ENCODE assay signal across 19 mouse cellular contexts in genomic region chr16:38468706-38469018, GRCm38 (mm10). TPM values are rescaled to one million over a fixed set of nuclear protein-coding genes. Genes with fewer than 3 reads are reported as not detected.
DNase-seq lines count a peak whose midpoint lies in the region; ATAC-seq and TF ChIP-seq lines count a peak whose summit lies in the region.
"Had no signal": no experiment of that assay in that cellular context is flagged by ENCODE, and none has a peak within 500 bp of the region (broad histone marks: within the 10 kb centered on the region; RNA-seq: fewer than 3 reads in every experiment).

No protein-coding gene starts in this region.

- peaks cover 66 to 92% of the 10 kb centered on the region in 2 experiments for H3K36me3 ChIP-seq in CH12.LX (replicated peaks in 1 of 2; ENCODE audit: control insufficient read depth in 1 of 2, insufficient read depth in 1 of 2, low read length in 1 of 2)
- H3K36me3 ChIP-seq in intestine, embryonic 16.5 days (ENCODE audit: control insufficient read depth, insufficient read depth, low read length), result no peaks in the 10 kb centered on the region
- H3K36me3 ChIP-seq: embryonic facial prominence, embryonic 10.5 days; heart, embryonic 10.5 days; hindbrain, embryonic 12.5 days; neural tube, embryonic 13.5 days had no signal

- DNase-seq in kidney, postnatal 10 days, result peak; percentile 34
- no peak for DNase-seq in kidney, adult 9 months
- DNase-seq in 3T3-L1 (ENCODE audit: low read depth, low spot score) (peak; percentile 44), CH12.LX (ENCODE audit: extremely low read depth) (no peak)
- no peak for DNase-seq in adrenal gland, adult 8-10 months
- no peak for DNase-seq in ovary, postnatal 14 days (ENCODE audit: low spot score)
- DNase-seq: cerebellum, adult 2 months; gastrocnemius, postnatal 10 days; heart, postnatal 10 days; left cerebral cortex, postnatal 4 days; lung, embryonic 14.5 days; lung, postnatal 36 days; thymus, postnatal 25 days had no signal

- H3K27me3 ChIP-seq in CH12.LX (replicated peaks), result no peaks in the 10 kb centered on the region
- H3K27me3 ChIP-seq in intestine, embryonic 16.5 days (replicated peaks; ENCODE audit: control insufficient read depth, insufficient read depth, low read length), result no peaks in the 10 kb centered on the region
- H3K27me3 ChIP-seq: hindbrain, embryonic 12.5 days; neural tube, embryonic 13.5 days had no signal

- H3K4me3 ChIP-seq in CH12.LX (replicated peaks in 1 of 3; ENCODE audit: low read depth in 2 of 3, low read length in 2 of 3, poor library complexity in 1 of 3), result no peak overlapping the region
- H3K4me3 ChIP-seq in intestine, embryonic 16.5 days (ENCODE audit: low read length), result no peak overlapping the region
- H3K4me3 ChIP-seq: embryonic facial prominence, embryonic 10.5 days; heart, embryonic 10.5 days; hindbrain, embryonic 12.5 days; neural tube, embryonic 13.5 days had no signal

- H3K4me2 ChIP-seq in CH12.LX (ENCODE audit: insufficient read depth, low read depth, poor library complexity, severe bottlenecking), result peak overlapping the region; percentile 52
- H3K4me2 ChIP-seq in intestine, embryonic 16.5 days (ENCODE audit: low read depth, low read length), result no peak overlapping the region
- H3K4me2 ChIP-seq: hindbrain, embryonic 12.5 days; liver, embryonic 11.5 days; lung, embryonic 14.5 days; neural tube, embryonic 13.5 days had no signal

- H3K4me1 ChIP-seq in CH12.LX (ENCODE audit: control insufficient read depth in 1 of 2, insufficient read depth in 2 of 2), result peaks cover 29 to 95% of the 10 kb centered on the region in 2 experiments
- 0 out of 2 replicates have a peak, but pooled peaks cover 5% of the 10 kb centered on the region for H3K4me1 ChIP-seq in intestine, embryonic 16.5 days (ENCODE audit: control insufficient read depth, insufficient read depth, low read length)
- H3K4me1 ChIP-seq: hindbrain, embryonic 12.5 days; neural tube, embryonic 13.5 days had no signal

- H3K9me3 ChIP-seq in CH12.LX (replicated peaks; ENCODE audit: low read length), result no peaks in the 10 kb centered on the region
- H3K9me3 ChIP-seq in intestine, embryonic 16.5 days (ENCODE audit: control insufficient read depth, low read length), result no peaks in the 10 kb centered on the region
- H3K9me3 ChIP-seq: embryonic facial prominence, embryonic 10.5 days; heart, embryonic 10.5 days; hindbrain, embryonic 12.5 days; neural tube, embryonic 13.5 days had no signal

- TF ChIP-seq EP300 in CH12.LX (IDR thresholded peaks at IDR 0.05; ENCODE audit: low read length), result no peak

- 36% methylated on average over 3 of the region's 3 CpGs for WGBS in intestine, embryonic 16.5 days

- peaks cover 100% of the 10 kb centered on the region for H3K79me2 ChIP-seq in CH12.LX (replicated peaks; ENCODE audit: control insufficient read depth, extremely low read depth, insufficient read depth, poor library complexity, severe bottlenecking)

- H3K27ac ChIP-seq in CH12.LX (ENCODE audit: insufficient read depth, low read depth), result peak overlapping the region; percentile 8; the same call in 1 of the 2 replicates
- H3K27ac ChIP-seq in intestine, embryonic 16.5 days (ENCODE audit: low read length), result peak overlapping the region; percentile 93
- H3K27ac ChIP-seq: embryonic facial prominence, embryonic 10.5 days; heart, embryonic 10.5 days; hindbrain, embryonic 12.5 days; neural tube, embryonic 13.5 days had no signal

- TF ChIP-seq RAD21 in CH12.LX (IDR thresholded peaks at IDR 0.05; ENCODE audit: low read depth, low read length), result peak; percentile 25

- peak overlapping the region; percentile 11; the same call in 1 of the 2 replicates for H3K9ac ChIP-seq in CH12.LX (ENCODE audit: insufficient read depth, low read depth)
- H3K9ac ChIP-seq in intestine, embryonic 16.5 days (ENCODE audit: low read depth, low read length), result no peak overlapping the region
- H3K9ac ChIP-seq: hindbrain, embryonic 12.5 days; lung, embryonic 14.5 days; neural tube, embryonic 13.5 days had no signal

- TF ChIP-seq CTCF in CH12.LX (conservative IDR thresholded peaks at IDR 0.05 in 1 of 2, IDR thresholded peaks at IDR 0.05 in 1 of 2; ENCODE audit: low read depth in 2 of 2, low read length in 2 of 2), result peak in 1 of 2 experiments; percentile 44; a peak in 1 of 4 replicates

- in situ Hi-C loops in CH12.LX (cut with MboI; ENCODE audit: low pct_ligation_motif_present, low pct_unique_long_range_greater_than_20kb, low sequenced_read_pairs), result no loop called here

- dilution Hi-C loops in CH12.LX (cut with MboI; ENCODE audit: extremely low pct_ligation_motif_present, extremely low pct_unique_long_range_greater_than_20kb, low sequenced_read_pairs), result no loop called here

- peak; percentile 14; the same call in 1 of the 2 replicates for ATAC-seq in intestine, embryonic 16.5 days

- no peak for TF ChIP-seq POLR2A in CH12.LX (IDR thresholded peaks at IDR 0.05; ENCODE audit: low read depth, low read length)

TF ChIP-seq in CH12.LX, 34 proteins besides CTCF, POLR2A, EP300 and RAD21:
- TF ChIP-seq TBP (conservative IDR thresholded peaks at IDR 0.05; ENCODE audit: low read depth, low read length), result no peak
- peak; percentile 44 for TF ChIP-seq SMC3 (IDR thresholded peaks at IDR 0.05; ENCODE audit: low read depth, low read length)

RNA-seq across cellular contexts. Expression of gene Cd80, which starts 13.3 kb away (rescaled TPM):
- total RNA-seq in CH12.LX (2012; rRNA removed) (43.6 and 46.2 TPM in 2 replicates), CH12.LX (2014; rRNA removed) (54.3 and 57.8 TPM in 2 replicates)
- 37.0 and 39.5 TPM in 2 replicates for polyA plus RNA-seq in CH12.LX (2012; ENCODE audit: insufficient read length, low read depth)
- polyA plus RNA-seq in intestine, embryonic 16.5 days (2015; fragmentation: Nextera tagmentation; extraction: Ambion mirVana), result 0.18 and 0.27 TPM in 2 replicates
- total RNA-seq in adrenal gland, adult 8-10 months (2022), result under 1 TPM; 0.41 to 0.83 (median 0.65) TPM

RNA-seq across cellular contexts. Expression of gene Adprh, which starts 16.2 kb away (rescaled TPM):
- total RNA-seq in CH12.LX (2012; rRNA removed) (47.3 and 67.7 TPM in 2 replicates), CH12.LX (2014; rRNA removed) (44.9 and 45.3 TPM in 2 replicates)
- 82.9 and 93.2 TPM in 2 replicates for polyA plus RNA-seq in CH12.LX (2012; ENCODE audit: insufficient read length, low read depth)
- polyA plus RNA-seq in intestine, embryonic 16.5 days (2015; fragmentation: Nextera tagmentation; extraction: Ambion mirVana), result 85.1 and 88.9 TPM in 2 replicates
- total RNA-seq in adrenal gland, adult 8-10 months (2022), result 10 to 100 TPM; 49.8 to 51.5 (median 50.1) TPM

RNA-seq across cellular contexts. Expression of gene Pla1a, which starts 35.7 kb away (rescaled TPM):
- total RNA-seq in CH12.LX (2012; rRNA removed) (20.6 and 27.9 TPM in 2 replicates), CH12.LX (2014; rRNA removed) (12.3 and 14.3 TPM in 2 replicates)
- polyA plus RNA-seq in CH12.LX (2012; ENCODE audit: insufficient read length, low read depth), result 9.3 and 11.0 TPM in 2 replicates
- 1.3 and 1.9 TPM in 2 replicates for polyA plus RNA-seq in intestine, embryonic 16.5 days (2015; fragmentation: Nextera tagmentation; extraction: Ambion mirVana)
- total RNA-seq in adrenal gland, adult 8-10 months (2022), result 10 to 100 TPM; 12.0 to 56.7 (median 30.9) TPM
- polyA plus RNA-seq: embryonic facial prominence, embryonic 10.5 days had no signal

RNA-seq across cellular contexts. Expression of gene Timmdc1, which starts 53.8 kb away (rescaled TPM):
- total RNA-seq in CH12.LX (2012; rRNA removed), result 49.7 and 50.1 TPM in 2 replicates
- 32.5 and 36.5 TPM in 2 replicates for total RNA-seq in CH12.LX (2014; rRNA removed)
- 45.1 and 45.3 TPM in 2 replicates for polyA plus RNA-seq in CH12.LX (2012; ENCODE audit: insufficient read length, low read depth)
- polyA plus RNA-seq in intestine, embryonic 16.5 days (2015; fragmentation: Nextera tagmentation; extraction: Ambion mirVana), result 22.6 and 23.6 TPM in 2 replicates
- 10 to 100 TPM; 41.2 to 46.5 (median 44.5) TPM for total RNA-seq in adrenal gland, adult 8-10 months (2022)

Comparison
In these comparisons a context has a peak if more than half of its experiments do, and no peak if none do; other contexts are left out.
1. DNase-seq: peak in kidney, postnatal 10 days (single experiment) and 3T3-L1 (single experiment); none in kidney, adult 9 months (single experiment), CH12.LX (single experiment), adrenal gland, adult 8-10 months (single experiment) and ovary, postnatal 14 days (single experiment).
2. RNA of gene Cd80, which starts 13.3 kb away (total RNA-seq): 43.6 to 57.8 TPM in CH12.LX; 0.41 to 0.83 TPM in adrenal gland, adult 8-10 months; every median in the first group is over 10 times any median in the second.